Mouse (Mus musculus): ENCODE results near the gene Apoe. TPM values are rescaled to one million over a fixed set of nuclear protein-coding genes. Genes with fewer than 3 reads are reported as not detected.

The Apoe gene
- total and polyA plus RNA-seq, 3 experiments = 33.3 to 61.4 TPM; not detected in 1

GRCm38 (mm10) chr7:19668947-19669721 is 29.9 kb downstream of the Apoe start:
- peak overlapping the region; percentile 43 for H3K9ac ChIP-seq (ENCODE audit: control insufficient read depth, low read depth, low read length, poor library complexity, severe bottlenecking)
- TF ChIP-seq TCF12 (IDR thresholded peaks at IDR 0.05; ENCODE audit: low read depth, low read length) (no peak), ZMIZ1 (IDR thresholded peaks at IDR 0.05; ENCODE audit: low read depth, low read length) (no peak), POLR2AphosphoS2 (IDR thresholded peaks at IDR 0.05; ENCODE audit: low read length) (no peak), MAX (IDR thresholded peaks at IDR 0.05; ENCODE audit: low read length) (no peak), USF1 (IDR thresholded peaks at IDR 0.05; ENCODE audit: low read depth, low read length) (no peak), MEF2A (IDR thresholded peaks at IDR 0.05; ENCODE audit: extremely low read depth, insufficient replicate concordance, low read depth, low read length, poor library complexity, severe bottlenecking) (no peak), E2F4 (IDR thresholded peaks at IDR 0.05; ENCODE audit: borderline replicate concordance, low read depth, low read length) (no peak), ETS1 (IDR thresholded peaks at IDR 0.05; ENCODE audit: low read depth, low read length) (no peak), MYB (IDR thresholded peaks at IDR 0.05; ENCODE audit: low read depth, low read length) (no peak), POLR2A (IDR thresholded peaks at IDR 0.05; ENCODE audit: control insufficient read depth in 1 of 2, insufficient read depth in 1 of 2, low read depth in 1 of 2, low read length in 2 of 2, poor library complexity in 1 of 2) (no peak), SIN3A (IDR thresholded peaks at IDR 0.05; ENCODE audit: low read length) (peak; percentile 55), JUND (IDR thresholded peaks at IDR 0.05; ENCODE audit: low read depth, low read length) (no peak), MAZ (IDR thresholded peaks at IDR 0.05; ENCODE audit: low read depth, low read length) (0 out of 2 replicates have a peak, but pooled peaks have one; percentile 32), USF2 (IDR thresholded peaks at IDR 0.05; ENCODE audit: borderline replicate concordance in 1 of 2, insufficient read depth in 1 of 2, low read depth in 1 of 2, low read length in 2 of 2) (no peak), CHD2 (IDR thresholded peaks at IDR 0.05; ENCODE audit: low read length) (no peak), BHLHE40 (IDR thresholded peaks at IDR 0.05; ENCODE audit: borderline replicate concordance, low read depth, low read length) (no peak), GATA1 (IDR thresholded peaks at IDR 0.05; ENCODE audit: low read depth, low read length) (no peak), POLR2AphosphoS5 (IDR thresholded peaks at IDR 0.05; ENCODE audit: borderline replicate concordance, low read depth, low read length) (no peak), MAFK (IDR thresholded peaks at IDR 0.05; ENCODE audit: borderline replicate concordance, low read depth, low read length) (no peak), ELF1 (IDR thresholded peaks at IDR 0.05; ENCODE audit: low read depth, low read length) (no peak), MYC (IDR thresholded peaks at IDR 0.05; ENCODE audit: low read depth, low read length) (no peak), ZKSCAN1 (IDR thresholded peaks at IDR 0.05; ENCODE audit: low read depth, low read length) (no peak), NELFE (IDR thresholded peaks at IDR 0.05; ENCODE audit: low read depth, low read length) (no peak), TAL1 (IDR thresholded peaks at IDR 0.05; ENCODE audit: low read length) (no peak), MXI1 (IDR thresholded peaks at IDR 0.05; ENCODE audit: low read depth, low read length) (no peak; the same call in 1 of the 2 replicates), CTCF (IDR thresholded peaks at IDR 0.05 in 2 of 3, conservative IDR thresholded peaks at IDR 0.05 in 1 of 3; ENCODE audit: control insufficient read depth in 1 of 3, insufficient read depth in 1 of 3, low read depth in 2 of 3, low read length in 3 of 3, poor library complexity in 1 of 3, severe bottlenecking in 1 of 3) (peak; percentile 87 to 99 (median 91)), SMC3 (IDR thresholded peaks at IDR 0.05; ENCODE audit: low read depth, low read length) (peak; percentile 90), CHD1 (IDR thresholded peaks at IDR 0.05; ENCODE audit: low read depth, low read length) (no peak), ZNF384 (IDR thresholded peaks at IDR 0.05; ENCODE audit: low read depth, low read length) (peak; percentile 89), RCOR1 (IDR thresholded peaks at IDR 0.05; ENCODE audit: low read depth, low read length) (no peak), ZC3H11A (IDR thresholded peaks at IDR 0.05; ENCODE audit: low read depth, low read length) (peak; percentile 89), UBTF (IDR thresholded peaks at IDR 0.05; ENCODE audit: borderline replicate concordance, insufficient read depth, low read depth, low read length) (no peak), GABPA (IDR thresholded peaks at IDR 0.05; ENCODE audit: low read depth, low read length) (no peak), HCFC1 (IDR thresholded peaks at IDR 0.05; ENCODE audit: low read depth, low read length) (peak; percentile 36; the same call in 1 of the 2 replicates), RAD21 (IDR thresholded peaks at IDR 0.05; ENCODE audit: low read depth, low read length) (peak; percentile 96), KAT2A (conservative IDR thresholded peaks at IDR 0.05; ENCODE audit: low read depth, low read length) (no peak)
- peaks cover 7% of the 10 kb centered on the region for H3K79me2 ChIP-seq (ENCODE audit: control insufficient read depth, insufficient read depth, low read length, poor library complexity)
- peak; percentile 96 for DNase-seq (ENCODE audit: low read depth, low spot score)
- H3K27ac ChIP-seq (ENCODE audit: control insufficient read depth, low read depth, low read length) = no peak overlapping the region
- no peaks in the 10 kb centered on the region for H3K9me3 ChIP-seq (replicated peaks; ENCODE audit: insufficient read depth, low read length)
- H3K4me1 ChIP-seq (ENCODE audit: control insufficient read depth in 1 of 2, insufficient read depth in 2 of 2, low read length in 2 of 2) = peaks cover 4% of the 10 kb centered on the region in 2 experiments; a peak in 3 of 4 replicates
- H3K36me3 ChIP-seq (ENCODE audit: control insufficient read depth in 1 of 2, insufficient read depth in 2 of 2, low read length in 2 of 2) = peaks cover 0 to 7% of the 10 kb centered on the region in 2 experiments; a peak in 2 of 4 replicates
- H3K4me3 ChIP-seq (ENCODE audit: control insufficient read depth in 1 of 2, insufficient read depth in 1 of 2, low read depth in 2 of 2, low read length in 2 of 2) = peak overlapping the region in 1 of 2 experiments; percentile 21; a peak in 2 of 4 replicates
- H3K27me3 ChIP-seq (ENCODE audit: control insufficient read depth in 1 of 2, insufficient read depth in 2 of 2, low read length in 2 of 2) = no peaks in the 10 kb centered on the region

All from MEL (cell line).